Mouse (Mus musculus) granulocyte monocyte progenitor cell, adult 5-6 weeks (primary cell): ENCODE data around the gene Osgepl1. TPM values are rescaled to one million over a fixed set of nuclear protein-coding genes. Genes with fewer than 3 reads are reported as not detected.
"Not testable (repeated sequence)": the region's sequence is repeated elsewhere in the genome, so short reads cannot be mapped to it uniquely, and the experiment has no call there.

Source experiments
- ATAC-seq: replicated peaks from 2 replicates; pipeline ENCODE4 v1.8.0; 2016; ENCODE audit warnings: mild to moderate bottlenecking, moderate TSS enrichment, inconsistent platforms; ENCODE audit not compliant: poor library complexity, severe bottlenecking
- total RNA-seq, 2 experiments: library from RNA; stranded (forward) in 1 of 2; stranded (reverse) in 1 of 2; fragments of 200-712, 200-1000 nt in 1 of 2; fragments of >200 nt in 1 of 2; fragmentation: Nextera tagmentation in 1 of 2; gene quantifications; 2 replicates each; pipeline ENCODE4 v1.2.3; 2014 to 2017

The Osgepl1 gene
- total RNA-seq (2014; fragmentation: Nextera tagmentation) (14.1 and 16.6 TPM in 2 replicates), total RNA-seq (2017) (12.5 and 13.9 TPM in 2 replicates)

GRCm38 (mm10) chr1:53312989-53313967, at the start of gene Osgepl1:
Gene Osgepl1 (plus strand): TSS chr1:53313624.
- ATAC-seq = peak; percentile 97

DNA sequence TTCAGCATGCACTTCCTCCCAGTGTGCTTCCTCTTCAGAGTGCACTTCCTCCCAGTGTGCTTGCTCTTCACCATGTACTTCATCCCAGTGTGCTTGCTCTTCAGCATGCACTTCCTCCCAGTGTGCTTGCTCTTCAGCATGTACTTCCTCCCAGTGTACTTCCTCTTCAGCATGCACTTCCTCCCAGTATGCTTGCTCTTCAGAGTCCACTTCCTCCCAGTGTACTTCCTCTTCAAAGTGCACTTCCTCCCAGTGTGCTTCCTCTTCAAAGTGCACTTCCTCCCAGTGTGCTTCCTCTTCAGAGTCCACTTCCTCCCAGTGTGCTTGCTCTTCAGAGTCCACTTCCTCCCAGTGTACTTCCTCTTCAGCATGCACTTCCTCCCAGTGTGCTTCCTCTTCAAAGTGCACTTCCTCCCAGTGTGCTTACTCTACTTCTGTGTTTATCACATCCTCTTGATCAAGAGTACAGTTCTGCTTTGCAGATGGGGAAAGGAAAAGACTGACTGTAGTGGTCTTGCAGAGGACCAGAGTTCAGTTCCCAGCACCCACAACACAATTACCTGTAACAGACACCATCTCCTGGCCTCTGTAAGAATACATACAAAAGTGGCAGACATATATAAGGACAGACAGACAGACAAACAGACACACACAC, 48.3 kb upstream of the Osgepl1 start:
- peak; percentile 74 for ATAC-seq

GRCm38 (mm10) chr1:53269901-53270300, 43.5 kb upstream of the Osgepl1 start:
- no peak for ATAC-seq

GRCm38 (mm10) chr1:53272646-53273045, 40.8 kb upstream of the Osgepl1 start:
- ATAC-seq = no peak

DNA sequence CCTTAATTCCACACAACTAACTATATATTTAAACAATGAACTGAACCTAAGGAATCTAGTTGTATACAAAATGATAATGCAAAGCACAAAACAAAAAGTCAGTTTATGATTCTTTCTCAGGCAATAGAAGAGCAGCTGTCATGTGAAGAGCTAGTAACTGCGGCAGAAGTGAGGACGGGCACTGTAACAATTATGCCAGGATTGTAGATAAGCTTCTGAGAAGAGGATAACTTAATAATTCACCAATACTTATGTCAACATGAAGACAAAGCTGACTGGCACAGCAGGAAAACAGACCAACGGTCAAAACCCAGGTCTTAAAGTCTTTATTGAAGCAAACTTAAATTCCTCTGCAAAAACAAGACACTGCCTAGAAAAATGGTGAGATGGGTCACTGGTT, 22.2 kb upstream of the Osgepl1 start:
- ATAC-seq = no peak

DNA sequence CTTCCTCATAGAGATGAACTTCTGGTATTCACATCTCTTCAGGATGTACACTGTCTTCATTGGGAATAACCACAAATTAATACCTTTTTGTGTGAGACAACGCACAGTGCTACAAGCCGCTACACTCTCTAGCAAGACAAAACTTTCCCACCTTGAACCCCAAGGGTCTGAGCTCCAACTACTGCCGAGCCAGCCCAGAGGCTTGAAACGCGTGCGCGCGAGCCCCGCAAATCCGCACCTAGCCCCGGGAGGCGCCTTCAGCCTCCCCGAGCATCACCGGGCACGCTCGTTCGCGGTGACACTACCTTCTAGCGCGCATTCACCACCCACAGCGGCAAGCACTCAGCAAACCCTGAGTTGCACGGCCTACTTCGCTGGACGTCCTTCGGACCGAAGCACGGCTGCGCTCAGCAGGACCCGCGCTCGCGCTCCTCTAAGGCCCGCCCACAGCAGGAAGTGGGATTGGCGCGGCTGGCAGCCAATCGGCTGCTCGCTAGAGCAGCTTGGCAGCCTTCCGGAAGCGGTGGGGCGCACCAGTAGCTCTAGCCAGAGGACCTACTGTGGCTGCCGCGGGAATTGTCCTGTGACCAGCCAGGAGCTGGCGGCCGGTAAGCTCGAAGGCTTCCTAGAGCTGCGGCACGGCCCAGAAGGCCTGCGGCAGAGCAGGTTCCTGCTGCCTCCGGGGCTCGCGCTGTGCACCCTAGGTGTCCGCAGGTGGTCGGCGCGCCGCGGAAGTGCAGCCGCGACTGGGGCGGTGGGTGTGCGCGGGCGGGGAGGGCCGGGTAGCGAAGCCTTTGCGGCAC, 16.6 kb upstream of the Osgepl1 start, which contains the start of the genes Pms1, Ormdl1 and Gm28778:
Pms1 (minus strand) TSS at position 438 of the 803 bp plus-strand sequence.
Ormdl1 (plus strand) TSS at position 515 of the 803 bp plus-strand sequence.
Gm28778 (plus strand) TSS at position 531 of the 803 bp plus-strand sequence.
- peak; percentile 99 for ATAC-seq

GRCm38 (mm10) chr1:53300506-53300905, 12.9 kb upstream of the Osgepl1 start:
- no peak for ATAC-seq

DNA sequence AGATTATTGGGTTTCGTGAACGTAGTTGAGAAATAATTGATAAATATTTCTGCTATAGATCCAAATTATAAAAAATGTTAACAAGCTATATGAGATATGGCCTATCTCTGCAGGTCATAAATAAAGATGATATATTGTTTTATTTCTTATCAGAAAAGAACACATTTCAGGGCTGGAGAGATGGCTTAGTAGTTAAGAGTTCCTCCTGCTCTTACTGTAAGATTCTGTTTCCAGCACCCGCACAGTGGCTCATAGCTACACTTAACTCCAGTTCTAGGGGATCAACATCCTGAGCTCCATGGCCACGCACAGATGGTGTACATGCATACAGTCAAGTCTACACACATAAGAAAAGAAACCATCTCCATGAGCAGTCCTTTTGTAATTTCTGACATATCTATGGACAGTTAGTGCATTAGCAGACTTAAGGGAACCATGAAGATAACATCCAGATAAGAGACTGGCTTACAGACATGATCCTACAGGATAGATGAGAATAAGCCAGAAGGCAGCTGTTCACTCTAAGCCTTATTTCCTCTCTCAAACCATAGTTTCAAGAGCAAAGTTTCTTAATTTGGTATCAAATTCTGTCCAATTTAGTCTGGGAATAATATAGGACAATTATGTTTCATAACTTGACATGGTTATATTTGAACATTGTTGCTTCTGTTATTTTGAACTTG, 8.4 kb downstream of the Osgepl1 start:
- ATAC-seq = no peak

DNA sequence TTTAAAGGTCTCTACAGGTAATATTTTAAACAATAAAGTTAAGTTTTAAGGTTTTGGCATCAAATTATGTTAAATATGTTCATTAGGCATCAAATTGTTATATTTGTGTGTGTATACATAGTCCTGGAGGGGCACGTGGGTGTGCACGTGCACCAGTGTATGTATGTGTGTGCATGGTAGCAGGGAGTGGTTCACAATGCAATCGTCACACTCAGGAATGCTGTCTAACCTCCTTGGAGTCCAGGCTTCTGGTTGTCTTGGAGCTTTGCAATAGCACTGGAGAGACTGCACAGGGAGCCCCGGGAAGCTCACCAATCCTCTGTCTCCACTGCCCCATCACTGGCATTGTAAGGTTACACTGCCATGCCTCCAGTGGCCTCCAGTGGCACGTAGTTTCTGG, 9.8 kb downstream of the Osgepl1 start:
- ATAC-seq = no peak

DNA sequence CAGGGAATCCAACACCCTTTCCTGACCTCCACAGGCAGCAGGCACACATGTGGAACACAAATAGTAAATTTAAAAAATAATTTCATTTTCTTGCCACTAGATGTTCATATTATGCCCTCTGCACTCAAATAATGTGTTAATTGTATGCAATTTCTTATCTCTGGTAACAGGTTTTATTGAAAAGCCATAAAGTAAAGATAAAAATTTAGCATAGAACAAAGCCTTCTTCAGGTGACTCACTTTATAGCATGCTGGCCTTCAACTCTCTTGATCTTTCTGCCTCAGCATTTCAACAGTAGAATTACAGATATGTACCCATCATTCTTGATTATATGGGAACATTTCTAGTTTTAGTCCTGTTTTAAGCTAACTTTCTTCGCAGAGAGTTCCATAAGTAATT, 10.9 kb downstream of the Osgepl1 start:
- ATAC-seq = no peak

- ATAC-seq = no peak
Observed at GRCm38 (mm10) chr1:53324827-53325494, 11.5 kb downstream of the Osgepl1 start.

GRCm38 (mm10) chr1:53333527-53333926, 20.1 kb downstream of the Osgepl1 start:
- ATAC-seq = not testable (repeated sequence)

GRCm38 (mm10) chr1:53335465-53335864, 22.0 kb downstream of the Osgepl1 start:
- ATAC-seq = no peak

DNA sequence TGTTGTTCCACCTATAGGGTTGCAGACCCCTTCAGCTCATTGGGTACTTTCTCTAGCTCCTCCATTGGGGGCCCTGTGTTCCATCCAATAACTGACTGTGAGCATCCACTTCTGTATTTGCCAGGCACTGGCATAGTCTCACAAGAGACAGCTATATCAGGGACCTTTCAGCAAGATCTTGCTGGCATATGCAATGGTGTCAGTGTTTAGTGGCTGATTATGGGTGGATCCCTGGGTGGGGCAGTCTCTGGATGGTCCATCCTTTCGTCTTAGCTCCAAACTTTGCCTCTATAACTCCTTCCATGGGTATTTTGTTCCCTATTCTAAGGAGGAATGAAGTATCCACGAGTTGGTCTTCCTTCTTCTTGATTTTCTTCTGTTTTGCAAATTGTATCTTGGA, 24.0 kb downstream of the Osgepl1 start:
- ATAC-seq = not testable (repeated sequence)

GRCm38 (mm10) chr1:53341071-53341470, 27.6 kb downstream of the Osgepl1 start:
- ATAC-seq = peak; percentile 100

GRCm38 (mm10) chr1:53352327-53353261, 39.2 kb downstream of the Osgepl1 start, which contains the start of the genes Asdurf, Gm28551 and Asnsd1:
Gene Asdurf (minus strand): TSS chr1:53352619.
Gene Gm28551 (minus strand): TSS chr1:53352667.
Gene Asnsd1 (minus strand): TSS chr1:53352752.
- peak; percentile 99 for ATAC-seq

GRCm38 (mm10) chr1:53358988-53359387, 45.6 kb downstream of the Osgepl1 start:
- no peak for ATAC-seq
